Mouse (Mus musculus) T-cell, adult 66 days (primary cell): ENCODE data around the gene Tdpoz5. TPM values are rescaled to one million over a fixed set of nuclear protein-coding genes. Genes with fewer than 3 reads are reported as not detected.

Source experiments
- total RNA-seq, 2 experiments: library from RNA; stranded (reverse); gene quantifications; 3 replicates in 1 of 2; 4 replicates in 1 of 2; pipeline ENCODE4 v1.2.4; 2023

Gene Tdpoz5
- not detected for total RNA-seq

GRCm38 (mm10) chr3:93961214-93961613, at the start of gene Tdpoz5:
Gene Tdpoz5 (minus strand): TSS chr3:93961314.

GRCm38 (mm10) chr3:93943443-93943842, 17.7 kb downstream of the Tdpoz5 start, which contains the start of gene Gm9117:
Gene Gm9117 (minus strand): TSS chr3:93943543.

Other genes starting within 250 kb of the Tdpoz5 start
- gene Gm5773, start 188.3 kb downstream of the Tdpoz5 start, total RNA-seq: not detected
- not detected for gene Tdpoz4, start 164.9 kb downstream of the Tdpoz5 start, total RNA-seq
- gene Tdpoz3, start 135.3 kb downstream of the Tdpoz5 start, total RNA-seq: not detected
- not detected for gene Gm9117, start 17.8 kb downstream of the Tdpoz5 start, total RNA-seq
- gene Gm9125, start 93.6 kb upstream of the Tdpoz5 start, total RNA-seq: not detected
- gene Gm10697, start 111.3 kb upstream of the Tdpoz5 start, total RNA-seq: not detected
- gene Gm10696, start 216.9 kb upstream of the Tdpoz5 start, total RNA-seq: not detected
- not detected for gene Gm5286, start 235.4 kb upstream of the Tdpoz5 start, total RNA-seq